8 mouse cellular contexts compared by ENCODE assay signal in the genomic region with DNA sequence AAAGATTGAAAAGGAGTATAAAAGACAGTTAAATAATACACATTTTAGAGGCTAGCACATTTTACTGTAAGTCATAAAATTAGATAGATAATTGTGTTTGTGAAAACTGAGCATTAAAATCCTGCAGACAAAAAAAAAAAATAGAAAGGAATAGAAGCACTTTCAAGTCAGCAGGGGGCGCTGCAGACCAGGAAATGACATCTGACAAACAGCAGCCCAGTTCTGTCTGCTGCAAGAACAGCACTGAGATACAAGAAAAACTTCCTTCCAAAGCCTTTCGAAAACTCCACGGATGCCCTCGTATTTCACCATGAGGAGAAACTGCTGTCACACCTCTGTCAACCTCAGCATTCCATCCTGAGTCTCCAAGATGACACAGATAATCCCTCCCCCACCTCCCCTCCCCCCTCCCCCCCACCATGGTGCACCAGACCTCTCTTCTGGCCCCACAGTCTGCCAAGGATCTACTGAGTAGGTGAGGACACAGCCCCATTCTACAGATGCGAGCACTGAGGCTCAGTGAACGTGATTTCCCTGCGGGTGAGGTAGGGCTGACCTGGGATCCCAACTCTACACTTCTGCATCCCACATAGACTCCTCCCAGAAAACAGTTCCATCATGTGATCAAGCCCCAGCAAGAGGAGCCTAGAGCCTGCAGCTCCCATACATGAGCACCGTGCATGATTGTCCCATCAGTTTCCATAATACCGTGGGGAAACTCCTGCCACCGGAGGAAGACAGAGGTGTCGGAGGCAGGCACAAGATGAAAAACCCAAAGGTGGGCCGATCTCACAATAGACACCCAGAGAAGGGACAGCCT. TPM values are rescaled to one million over a fixed set of nuclear protein-coding genes. Genes with fewer than 3 reads are reported as not detected.
A peak's percentile ranks its signal among the peaks of the same experiment; 100 is the strongest.
DNase-seq lines count a peak whose midpoint lies in the region; ATAC-seq and TF ChIP-seq lines count a peak whose summit lies in the region.

No protein-coding gene starts in this region.

- no peaks in the 10 kb centered on the region for H3K9me3 ChIP-seq in hindbrain, embryonic 14.5 days (ENCODE audit: control insufficient read depth, low read length)

- no peak overlapping the region for H3K4me2 ChIP-seq in hindbrain, embryonic 14.5 days (replicated peaks)

- H3K4me1 ChIP-seq in hindbrain, embryonic 14.5 days (replicated peaks; ENCODE audit: control insufficient read depth, insufficient read depth, low read length): no peaks in the 10 kb centered on the region

- no peak overlapping the region for H3K9ac ChIP-seq in hindbrain, embryonic 14.5 days

- DNase-seq in Patski (ENCODE audit: low read depth, low spot score): peak; percentile 28
- peak; percentile 53 for DNase-seq in cerebellum, adult 11-12 months
- peak; percentile 83 for DNase-seq in forelimb bud, embryonic 11.5 days (ENCODE audit: low read depth, low spot score)
- peak; percentile 92 for DNase-seq in hindbrain, embryonic 14.5 days (ENCODE audit: low spot score)
- peak; percentile 87 to 91 for DNase-seq in left cerebral cortex, adult 18-20 months (ENCODE audit: low spot score in 2 of 2)
- DNase-seq in mesoderm, embryonic 11.5 days (ENCODE audit: low read depth, low spot score): peak; percentile 89
- peak; percentile 59 for DNase-seq in spleen, adult 12 weeks (ENCODE audit: low spot score)

- no peaks in the 10 kb centered on the region for H3K36me3 ChIP-seq in hindbrain, embryonic 14.5 days (replicated peaks; ENCODE audit: control insufficient read depth, insufficient read depth)

- ATAC-seq in Patski: peak; percentile 26
- no peak for ATAC-seq in hindbrain, embryonic 14.5 days (ENCODE audit: low FRiP score)
- no peak for ATAC-seq in erythroid progenitor cell, adult 5-6 weeks (replicated peaks; ENCODE audit: low FRiP score, poor library complexity, severe bottlenecking)

- no peak overlapping the region for H3K4me3 ChIP-seq in hindbrain, embryonic 14.5 days (replicated peaks; ENCODE audit: low read length)

- CTCF ChIA-PET in Patski (lab: Charles Lee): interaction anchor here (1.0 to 1.9 kb wide), 2 partner anchors 126 to 130 kb away, joined by 3 to 5 read pairs; no protein-coding TSS in a partner anchor

- POLR2A ChIA-PET in Patski (lab: Charles Lee): no interaction called here

- in situ Hi-C loops in Patski (cut with MboI; ENCODE audit: low pct_unique_long_range_greater_than_20kb): loop anchor here (10.0 kb wide), 5 partner anchors 53 to 743 kb away; no protein-coding TSS in a partner anchor

- H3K27me3 ChIP-seq in Patski: no peaks in the 10 kb centered on the region
- no peaks in the 10 kb centered on the region for H3K27me3 ChIP-seq in hindbrain, embryonic 14.5 days (ENCODE audit: control insufficient read depth, insufficient read depth, low read length)

- 69% methylated on average over 12 of the region's 12 CpGs for WGBS in hindbrain, embryonic 14.5 days

- no peak overlapping the region for H3K27ac ChIP-seq in hindbrain, embryonic 14.5 days

- TF ChIP-seq CTCF in Patski (IDR thresholded peaks at IDR 0.05): no peak

RNA-seq across cellular contexts. Expression of gene Ulk4, which starts 28.8 kb away (rescaled TPM):
- 6.2 TPM for polyA plus RNA-seq in Patski (2021)
- polyA plus RNA-seq in hindbrain, embryonic 14.5 days (2014; fragmentation: Nextera tagmentation; extraction: Ambion mirVana): 50.0 and 65.6 TPM in 2 replicates
- total RNA-seq in left cerebral cortex, adult 18-20 months (2021): 1 to 10 TPM; 8.1 to 8.8 TPM
- total RNA-seq in erythroid progenitor cell, adult 5-6 weeks (2015; ENCODE audit: low replicate concordance): 2.5 TPM in 1 of 2 replicates, not detected in the other
- total RNA-seq in erythroid progenitor cell, adult 5-6 weeks (2017; ENCODE audit: low replicate concordance): 3.1 TPM in 1 of 2 replicates, not detected in the other

RNA-seq across cellular contexts. Expression of gene Trak1, which starts 49.1 kb away (rescaled TPM):
- 49.4 TPM for polyA plus RNA-seq in Patski (2021)
- polyA plus RNA-seq in hindbrain, embryonic 14.5 days (2014; fragmentation: Nextera tagmentation; extraction: Ambion mirVana): 63.0 and 65.9 TPM in 2 replicates
- 100 to 1,000 TPM; 239 to 275 TPM for total RNA-seq in left cerebral cortex, adult 18-20 months (2021)
- 13.4 and 14.4 TPM in 2 replicates for total RNA-seq in erythroid progenitor cell, adult 5-6 weeks (2015; ENCODE audit: low replicate concordance)
- total RNA-seq in erythroid progenitor cell, adult 5-6 weeks (2017; ENCODE audit: low replicate concordance): 5.8 and 7.2 TPM in 2 replicates

Comparison
In these comparisons a context has a peak if more than half of its experiments do, and no peak if none do; other contexts are left out.
1. DNase-seq: peak in every context shown above with its lines; median percentile 92 in hindbrain, embryonic 14.5 days; 89 in left cerebral cortex, adult 18-20 months; 89 in mesoderm, embryonic 11.5 days; 83 in forelimb bud, embryonic 11.5 days; 59 in spleen, adult 12 weeks; 53 in cerebellum, adult 11-12 months; 28 in Patski.
2. RNA of gene Trak1, which starts 49.1 kb away (total RNA-seq): 239 to 275 TPM in left cerebral cortex, adult 18-20 months; 5.8 to 14.4 TPM in erythroid progenitor cell, adult 5-6 weeks; every median in the first group is over 10 times any median in the second.